Mouse (Mus musculus) right cerebral cortex, postnatal 25 days (tissue): ENCODE data around the gene Shmt2.

Experiments
- DNase-seq: peaks from one replicate; pipeline ENCODE4 v3.0.0; 2022

Gene Shmt2

GRCm38 (mm10) chr10:127472722-127473121 lies 49.5 kb downstream of the Shmt2 start:
- no peak for DNase-seq

GRCm38 (mm10) chr10:127471281-127471988 lies 50.8 kb downstream of the Shmt2 start:
- DNase-seq = no peak
